Mouse (Mus musculus) kidney, postnatal 0 days (tissue): ENCODE results near the gene Nrp1. TPM values are rescaled to one million over a fixed set of nuclear protein-coding genes. Genes with fewer than 3 reads are reported as not detected.

Source experiments
- ATAC-seq: fragments of 200-750 bp; cut with Nextera tagmentation; replicated peaks from 2 replicates; pipeline ENCODE4 v1.8.0; 2017; ENCODE audit warnings: low read depth, moderate number of reproducible peaks, moderate TSS enrichment, moderate library complexity; ENCODE audit not compliant: low FRiP score
- DNase-seq: peaks from one replicate; pipeline ENCODE4 v3.0.0-alpha.2; 2016; ENCODE audit warnings: low spot score
- H3K27ac ChIP-seq: fragments of 300-500 bp; sonication (generic); 2 replicates; pipeline ENCODE4 v1.5.1; 2014; ENCODE audit warnings: mild to moderate bottlenecking
- H3K27me3 ChIP-seq: fragments of 300-500 bp; sonication (generic); 2 replicates; pipeline ENCODE4 v1.6.1; 2014; ENCODE audit warnings: low read length, mixed read lengths; ENCODE audit not compliant: insufficient read depth
- H3K36me3 ChIP-seq: fragments of 300-500 bp; sonication (generic); 2 replicates; pipeline ENCODE4 v1.6.1; 2014; ENCODE audit warnings: low read length, mixed read lengths; ENCODE audit not compliant: insufficient read depth
- H3K4me1 ChIP-seq: fragments of 300-500 bp; sonication (generic); replicated peaks from 2 replicates; pipeline ENCODE4 v1.6.1; 2014; ENCODE audit warnings: antibody characterized with exemption, low read length, mixed read lengths; ENCODE audit not compliant: insufficient read depth
- H3K4me2 ChIP-seq: fragments of 300-500 bp; sonication (generic); 2 replicates; pipeline ENCODE4 v1.6.1; 2014; ENCODE audit warnings: mild to moderate bottlenecking, low read length, moderate library complexity, mixed read lengths
- H3K4me3 ChIP-seq: fragments of 300-500 bp; sonication (generic); replicated peaks from 2 replicates; pipeline ENCODE4 v1.5.1; 2014; ENCODE audit warnings: low read depth, low read length
- H3K9ac ChIP-seq: fragments of 300-500 bp; sonication (generic); 2 replicates; pipeline ENCODE4 v1.6.1; 2014; ENCODE audit warnings: low read depth, low read length
- H3K9me3 ChIP-seq: fragments of 300-500 bp; sonication (generic); replicated peaks from 2 replicates; pipeline ENCODE4 v1.6.1; 2016; ENCODE audit warnings: low read length, inconsistent platforms, mixed read lengths
- CTCF ChIP-seq: IDR thresholded peaks from 2 replicates; pipeline ENCODE4 v1.5.1; 2016; ENCODE audit warnings: antibody characterized with exemption, low read depth, mild to moderate bottlenecking, moderate library complexity
- WGBS: fragments of 180-500 bp; shearing (Covaris S2); extraction: QIAGEN DNeasy Blood & Tissue Kit; methylation state at CpG from one replicate; pipeline ENCODE4 v1.1.7; 2014; 5-methylcytosine and 5-hydroxymethylcytosine counted together
- polyA plus RNA-seq: library from polyadenylated mRNA; unstranded; fragments of >200 nt; fragmentation: Nextera tagmentation; extraction: Ambion mirVana; gene quantifications from 2 replicates; pipeline ENCODE4 v1.2.1, GENCODE M21; 2015

The Nrp1 gene
- polyA plus RNA-seq, 1 experiment from 2014 or later = 98.4 TPM

GRCm38 (mm10) chr8:128435749-128436148 is 77.3 kb downstream of the Nrp1 start:
- Histone ChIP-seq H3K27me3 (no peaks in the 10 kb centered on the region), H3K4me3 (no peak overlapping the region), H3K4me1 (no peaks in the 10 kb centered on the region), H3K9ac (no peak overlapping the region), H3K9me3 (no peaks in the 10 kb centered on the region), H3K4me2 (no peak overlapping the region), H3K27ac (no peak overlapping the region), H3K36me3 (peaks cover 46% of the 10 kb centered on the region)
- TF ChIP-seq CTCF = no peak
- WGBS = 80% methylated on average over 4 of the region's 4 CpGs
- ATAC-seq (no peak), DNase-seq (no peak)

GRCm38 (mm10) chr8:128437156-128437825 is 78.9 kb downstream of the Nrp1 start:
- TF ChIP-seq CTCF = no peak
- WGBS = 70% methylated on average over 12 of the region's 12 CpGs
- H3K27ac ChIP-seq = no peak overlapping the region

GRCm38 (mm10) chr8:128441407-128441806 is 83.0 kb downstream of the Nrp1 start:
- peaks cover 14% of the 10 kb centered on the region for H3K36me3 ChIP-seq
- no peak overlapping the region for H3K9ac ChIP-seq
- ATAC-seq (no peak), DNase-seq (no peak)
- no peak for TF ChIP-seq CTCF
- no peaks in the 10 kb centered on the region for H3K27me3 ChIP-seq
- WGBS = 77% methylated on average over 1 of the region's 1 CpGs
- no peak overlapping the region for H3K4me3 ChIP-seq
- H3K4me1 ChIP-seq = no peaks in the 10 kb centered on the region
- no peaks in the 10 kb centered on the region for H3K9me3 ChIP-seq
- H3K27ac ChIP-seq = no peak overlapping the region
- no peak overlapping the region for H3K4me2 ChIP-seq

More at GRCm38 (mm10) chr8:128437156-128437825, 78.9 kb downstream of the Nrp1 start:
- no peak for ATAC-seq
- Histone ChIP-seq H3K4me3 (no peak overlapping the region), H3K36me3 (peaks cover 47% of the 10 kb centered on the region), H3K4me2 (no peak overlapping the region), H3K4me1 (no peaks in the 10 kb centered on the region), H3K9me3 (no peaks in the 10 kb centered on the region), H3K9ac (no peak overlapping the region), H3K27me3 (no peaks in the 10 kb centered on the region)
- DNase-seq = peak; percentile 35

GRCm38 (mm10) chr8:128445596-128445995 is 87.2 kb downstream of the Nrp1 start:
- ATAC-seq (no peak), DNase-seq (no peak)
- Histone ChIP-seq H3K27ac (no peak overlapping the region), H3K4me1 (no peaks in the 10 kb centered on the region), H3K36me3 (peaks cover 11% of the 10 kb centered on the region; the same call in 1 of the 2 replicates), H3K27me3 (no peaks in the 10 kb centered on the region), H3K4me3 (no peak overlapping the region), H3K4me2 (no peak overlapping the region), H3K9me3 (no peaks in the 10 kb centered on the region), H3K9ac (no peak overlapping the region)
- no peak for TF ChIP-seq CTCF
- 41% methylated on average over 4 of the region's 4 CpGs for WGBS

GRCm38 (mm10) chr8:128446636-128447035 is 88.2 kb downstream of the Nrp1 start:
- Histone ChIP-seq H3K9me3 (no peaks in the 10 kb centered on the region), H3K27ac (no peak overlapping the region), H3K9ac (no peak overlapping the region), H3K4me1 (peaks cover 9% of the 10 kb centered on the region; the same call in 1 of the 2 replicates), H3K4me3 (no peak overlapping the region), H3K36me3 (peaks cover 8% of the 10 kb centered on the region; the same call in 1 of the 2 replicates), H3K4me2 (no peak overlapping the region), H3K27me3 (no peaks in the 10 kb centered on the region)
- ATAC-seq (no peak), DNase-seq (no peak)
- TF ChIP-seq CTCF = no peak
- WGBS = 87% methylated on average over 3 of the region's 3 CpGs

- H3K4me2 ChIP-seq = no peak overlapping the region
- H3K36me3 ChIP-seq = peaks cover 3% of the 10 kb centered on the region; the same call in 1 of the 2 replicates
- H3K27me3 ChIP-seq = no peaks in the 10 kb centered on the region
- no peak for TF ChIP-seq CTCF
- WGBS = 91% methylated on average over 3 of the region's 3 CpGs
- peaks cover 9% of the 10 kb centered on the region; the same call in 1 of the 2 replicates for H3K4me1 ChIP-seq
- no peak overlapping the region for H3K9ac ChIP-seq
- H3K9me3 ChIP-seq = no peaks in the 10 kb centered on the region
- no peak overlapping the region for H3K27ac ChIP-seq
- DNase-seq (no peak), ATAC-seq (no peak)
- no peak overlapping the region for H3K4me3 ChIP-seq
These were observed 88.9 kb downstream of the Nrp1 start for GRCm38 (mm10) chr8:128447320-128447719.
